Mouse (Mus musculus): Measurements from ENCODE around the gene Rpl3. TPM values are rescaled to one million over a fixed set of nuclear protein-coding genes. Genes with fewer than 3 reads are reported as not detected.

Gene Rpl3
- polyA plus RNA-seq, 1 experiment from 2014 or later = 548 TPM

- Histone ChIP-seq H3K4me2 (ENCODE audit: low read length) (no peak overlapping the region), H3K9ac (ENCODE audit: low read depth, low read length) (no peak overlapping the region)
- WGBS = 86% methylated on average over 6 of the region's 6 CpGs
Observed at GRCm38 (mm10) chr15:80119076-80119475, 27.4 kb upstream of the Rpl3 start.

GRCm38 (mm10) chr15:80117154-80117553 lies 25.5 kb upstream of the Rpl3 start:
- Histone ChIP-seq H3K27me3 (ENCODE audit: control insufficient read depth, insufficient read depth, low read depth, low read length) (no peaks in the 10 kb centered on the region), H3K9ac (ENCODE audit: low read depth, low read length) (no peak overlapping the region), H3K36me3 (ENCODE audit: control insufficient read depth, insufficient read depth, low read length) (peaks cover 17% of the 10 kb centered on the region), H3K4me1 (ENCODE audit: control insufficient read depth, insufficient read depth, low read length) (no peaks in the 10 kb centered on the region), H3K4me3 (ENCODE audit: low read depth, low read length) (no peak overlapping the region), H3K4me2 (ENCODE audit: low read length) (no peak overlapping the region), H3K27ac (ENCODE audit: low read length) (no peak overlapping the region), H3K9me3 (replicated peaks; ENCODE audit: control insufficient read depth, low read length, poor library complexity, severe bottlenecking) (no peaks in the 10 kb centered on the region)
- 77% methylated on average over 8 of the region's 8 CpGs for WGBS
- no peak for ATAC-seq

More at GRCm38 (mm10) chr15:80119076-80119475, 27.4 kb upstream of the Rpl3 start:
- Histone ChIP-seq H3K27me3 (ENCODE audit: control insufficient read depth, insufficient read depth, low read depth, low read length) (no peaks in the 10 kb centered on the region), H3K9me3 (replicated peaks; ENCODE audit: control insufficient read depth, low read length, poor library complexity, severe bottlenecking) (no peaks in the 10 kb centered on the region), H3K4me1 (ENCODE audit: control insufficient read depth, insufficient read depth, low read length) (no peaks in the 10 kb centered on the region), H3K27ac (ENCODE audit: low read length) (no peak overlapping the region), H3K4me3 (ENCODE audit: low read depth, low read length) (no peak overlapping the region), H3K36me3 (ENCODE audit: control insufficient read depth, insufficient read depth, low read length) (peaks cover 10% of the 10 kb centered on the region)
- no peak for ATAC-seq

DNA sequence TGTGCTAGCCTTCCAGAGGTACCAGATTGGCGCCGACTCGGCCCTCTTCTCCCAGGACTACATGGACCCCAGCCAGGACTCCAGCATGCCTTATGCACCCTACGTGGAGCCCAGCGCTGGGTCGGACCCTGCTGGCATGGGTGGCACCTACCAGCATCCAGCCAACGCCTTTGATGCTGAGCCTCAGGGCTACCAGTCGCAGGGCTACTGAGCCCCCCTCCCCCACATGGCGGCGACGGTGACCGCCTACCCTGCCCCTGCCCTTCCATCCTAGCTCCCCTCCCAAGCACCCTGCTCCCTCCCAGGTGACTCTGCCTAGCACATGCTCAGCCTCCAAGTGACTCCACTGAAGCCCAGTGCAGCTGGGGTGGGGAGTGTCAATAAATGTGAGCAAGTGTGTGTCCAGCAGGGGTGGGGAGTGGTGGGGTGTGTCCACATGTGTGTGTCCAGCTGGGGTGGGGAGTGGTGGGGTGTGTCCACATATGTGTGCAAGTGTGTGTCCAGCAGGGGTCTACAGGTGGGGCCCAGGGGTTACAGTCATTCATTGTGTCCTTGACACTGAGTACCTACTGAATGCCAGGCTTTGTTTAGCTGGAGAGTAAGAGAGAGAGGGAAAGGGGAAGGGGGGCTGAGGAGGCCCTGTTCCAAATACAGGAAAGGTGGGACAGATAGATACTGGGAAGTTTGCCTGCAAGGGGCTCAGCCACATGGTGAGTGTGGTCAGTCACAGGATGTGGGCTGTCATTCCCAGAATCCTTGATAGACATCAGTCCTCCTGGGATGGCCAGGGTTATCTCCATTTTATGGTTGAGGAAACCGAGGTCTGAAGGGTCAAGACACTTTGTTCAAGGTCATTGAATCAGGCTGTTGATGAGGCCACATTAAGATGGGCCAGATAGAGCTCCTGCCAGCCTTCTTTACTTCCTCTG lies 24.5 kb upstream of the Rpl3 start:
- Histone ChIP-seq H3K27ac (ENCODE audit: low read length) (no peak overlapping the region), H3K4me2 (ENCODE audit: low read length) (no peak overlapping the region), H3K9ac (ENCODE audit: low read depth, low read length) (no peak overlapping the region), H3K36me3 (ENCODE audit: control insufficient read depth, insufficient read depth, low read length) (peaks cover 19% of the 10 kb centered on the region), H3K27me3 (ENCODE audit: control insufficient read depth, insufficient read depth, low read depth, low read length) (no peaks in the 10 kb centered on the region), H3K4me1 (ENCODE audit: control insufficient read depth, insufficient read depth, low read length) (no peaks in the 10 kb centered on the region), H3K9me3 (replicated peaks; ENCODE audit: control insufficient read depth, low read length, poor library complexity, severe bottlenecking) (no peaks in the 10 kb centered on the region), H3K4me3 (ENCODE audit: low read depth, low read length) (no peak overlapping the region)
- 82% methylated on average over 13 of the region's 13 CpGs for WGBS
- no peak for ATAC-seq

DNA sequence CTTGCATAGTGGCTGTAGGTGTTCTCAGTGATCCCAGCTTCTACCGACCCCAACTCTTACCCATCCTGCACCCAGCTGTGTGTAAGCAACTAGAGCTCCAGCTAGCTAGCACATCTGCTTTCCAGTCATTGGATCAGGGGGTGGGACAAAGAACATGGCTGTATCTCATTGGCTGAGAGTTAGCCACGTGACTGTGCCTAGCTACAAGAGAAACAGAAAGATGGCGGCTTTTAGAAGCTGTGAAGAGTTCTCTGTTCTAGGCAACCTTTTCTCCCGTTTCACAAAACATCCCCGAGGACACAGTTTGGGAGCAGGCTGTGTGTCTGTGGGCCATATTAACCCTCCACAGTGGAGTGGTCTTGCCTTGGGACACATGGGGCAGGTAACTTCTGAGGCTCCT lies 23.6 kb upstream of the Rpl3 start:
- Histone ChIP-seq H3K27me3 (ENCODE audit: control insufficient read depth, insufficient read depth, low read depth, low read length) (no peaks in the 10 kb centered on the region), H3K4me3 (ENCODE audit: low read depth, low read length) (no peak overlapping the region), H3K27ac (ENCODE audit: low read length) (no peak overlapping the region), H3K9ac (ENCODE audit: low read depth, low read length) (no peak overlapping the region), H3K4me1 (ENCODE audit: control insufficient read depth, insufficient read depth, low read length) (no peaks in the 10 kb centered on the region), H3K4me2 (ENCODE audit: low read length) (no peak overlapping the region), H3K36me3 (ENCODE audit: control insufficient read depth, insufficient read depth, low read length) (peaks cover 26% of the 10 kb centered on the region), H3K9me3 (replicated peaks; ENCODE audit: control insufficient read depth, low read length, poor library complexity, severe bottlenecking) (no peaks in the 10 kb centered on the region)
- ATAC-seq = no peak
- 63% methylated on average over 5 of the region's 5 CpGs for WGBS

GRCm38 (mm10) chr15:80114414-80114813 lies 22.7 kb upstream of the Rpl3 start:
- Histone ChIP-seq H3K27me3 (ENCODE audit: control insufficient read depth, insufficient read depth, low read depth, low read length) (no peaks in the 10 kb centered on the region), H3K36me3 (ENCODE audit: control insufficient read depth, insufficient read depth, low read length) (peaks cover 28% of the 10 kb centered on the region), H3K9ac (ENCODE audit: low read depth, low read length) (no peak overlapping the region), H3K9me3 (replicated peaks; ENCODE audit: control insufficient read depth, low read length, poor library complexity, severe bottlenecking) (no peaks in the 10 kb centered on the region), H3K4me1 (ENCODE audit: control insufficient read depth, insufficient read depth, low read length) (no peaks in the 10 kb centered on the region), H3K4me3 (ENCODE audit: low read depth, low read length) (no peak overlapping the region), H3K27ac (ENCODE audit: low read length) (no peak overlapping the region), H3K4me2 (ENCODE audit: low read length) (no peak overlapping the region)
- WGBS = 91% methylated on average over 7 of the region's 7 CpGs
- ATAC-seq = no peak

DNA sequence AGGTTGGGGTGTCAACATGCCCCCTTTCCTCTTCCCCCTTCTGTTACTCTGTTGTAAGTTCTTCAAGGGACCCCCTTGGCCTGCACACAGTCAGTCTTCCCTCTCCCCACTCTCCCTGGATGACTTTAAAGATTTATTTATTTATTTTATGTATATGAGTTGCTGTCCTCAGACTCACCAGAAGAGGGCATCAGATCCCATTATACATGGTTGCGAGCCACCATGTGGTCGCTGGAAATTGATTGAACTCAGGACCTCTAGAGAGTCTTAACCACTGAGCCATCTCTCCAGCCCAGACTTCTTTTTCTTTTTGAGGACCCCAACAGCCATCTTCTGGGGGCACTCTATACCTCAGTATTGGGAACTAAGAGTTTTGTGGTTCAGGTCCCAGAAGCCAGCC lies 20.8 kb upstream of the Rpl3 start:
- Histone ChIP-seq H3K4me2 (ENCODE audit: low read length) (no peak overlapping the region), H3K27ac (ENCODE audit: low read length) (no peak overlapping the region), H3K36me3 (ENCODE audit: control insufficient read depth, insufficient read depth, low read length) (peaks cover 28% of the 10 kb centered on the region), H3K9me3 (replicated peaks; ENCODE audit: control insufficient read depth, low read length, poor library complexity, severe bottlenecking) (no peaks in the 10 kb centered on the region), H3K27me3 (ENCODE audit: control insufficient read depth, insufficient read depth, low read depth, low read length) (no peaks in the 10 kb centered on the region), H3K9ac (ENCODE audit: low read depth, low read length) (no peak overlapping the region), H3K4me3 (ENCODE audit: low read depth, low read length) (no peak overlapping the region), H3K4me1 (ENCODE audit: control insufficient read depth, insufficient read depth, low read length) (no peaks in the 10 kb centered on the region)
- 39% methylated on average over 2 of the region's 2 CpGs for WGBS
- ATAC-seq = no peak

- ATAC-seq = no peak
- Histone ChIP-seq H3K4me2 (ENCODE audit: low read length) (no peak overlapping the region), H3K4me1 (ENCODE audit: control insufficient read depth, insufficient read depth, low read length) (no peaks in the 10 kb centered on the region), H3K27ac (ENCODE audit: low read length) (no peak overlapping the region), H3K9me3 (replicated peaks; ENCODE audit: control insufficient read depth, low read length, poor library complexity, severe bottlenecking) (no peaks in the 10 kb centered on the region), H3K27me3 (ENCODE audit: control insufficient read depth, insufficient read depth, low read depth, low read length) (no peaks in the 10 kb centered on the region), H3K36me3 (ENCODE audit: control insufficient read depth, insufficient read depth, low read length) (peaks cover 28% of the 10 kb centered on the region), H3K9ac (ENCODE audit: low read depth, low read length) (no peak overlapping the region), H3K4me3 (ENCODE audit: low read depth, low read length) (no peak overlapping the region)
- 80% methylated on average over 12 of the region's 12 CpGs for WGBS
Observed at GRCm38 (mm10) chr15:80111436-80111835, 19.8 kb upstream of the Rpl3 start.

GRCm38 (mm10) chr15:80107575-80107974 lies 15.9 kb upstream of the Rpl3 start:
- H3K4me1 ChIP-seq (ENCODE audit: control insufficient read depth, insufficient read depth, low read length) = peaks cover 5% of the 10 kb centered on the region; the same call in 1 of the 2 replicates
- no peaks in the 10 kb centered on the region for H3K9me3 ChIP-seq (replicated peaks; ENCODE audit: control insufficient read depth, low read length, poor library complexity, severe bottlenecking)
- H3K4me2 ChIP-seq (ENCODE audit: low read length) = no peak overlapping the region
- ATAC-seq = no peak
- H3K27ac ChIP-seq (ENCODE audit: low read length) = no peak overlapping the region
- peaks cover 13% of the 10 kb centered on the region for H3K36me3 ChIP-seq (ENCODE audit: control insufficient read depth, insufficient read depth, low read length)
- H3K27me3 ChIP-seq (ENCODE audit: control insufficient read depth, insufficient read depth, low read depth, low read length) = no peaks in the 10 kb centered on the region
- no peak overlapping the region for H3K9ac ChIP-seq (ENCODE audit: low read depth, low read length)
- no peak overlapping the region for H3K4me3 ChIP-seq (ENCODE audit: low read depth, low read length)
- WGBS = 95% methylated on average over 3 of the region's 3 CpGs

- H3K4me3 ChIP-seq (ENCODE audit: low read depth, low read length) = no peak overlapping the region
- no peaks in the 10 kb centered on the region for H3K27me3 ChIP-seq (ENCODE audit: control insufficient read depth, insufficient read depth, low read depth, low read length)
- 95% methylated on average over 8 of the region's 8 CpGs for WGBS
- no peak overlapping the region for H3K27ac ChIP-seq (ENCODE audit: low read length)
- H3K9ac ChIP-seq (ENCODE audit: low read depth, low read length) = no peak overlapping the region
- ATAC-seq = no peak
- H3K9me3 ChIP-seq (replicated peaks; ENCODE audit: control insufficient read depth, low read length, poor library complexity, severe bottlenecking) = no peaks in the 10 kb centered on the region
- no peak overlapping the region for H3K4me2 ChIP-seq (ENCODE audit: low read length)
- H3K36me3 ChIP-seq (ENCODE audit: control insufficient read depth, insufficient read depth, low read length) = peaks cover 10% of the 10 kb centered on the region
- H3K4me1 ChIP-seq (ENCODE audit: control insufficient read depth, insufficient read depth, low read length) = peaks cover 5% of the 10 kb centered on the region; the same call in 1 of the 2 replicates
Observed at GRCm38 (mm10) chr15:80107143-80107542, 15.5 kb upstream of the Rpl3 start.
